Mouse (Mus musculus): ENCODE measurements around the gene Tmem121b. TPM values are rescaled to one million over a fixed set of nuclear protein-coding genes. Genes with fewer than 3 reads are reported as not detected.

Tmem121b gene
- total and polyA plus RNA-seq, 3 experiments, result not detected

- peaks cover 26% of the 10 kb centered on the region for H3K27me3 ChIP-seq (replicated peaks)
- H3K9me3 ChIP-seq (replicated peaks; ENCODE audit: low read length), result peaks cover 11% of the 10 kb centered on the region
- no peak overlapping the region for H3K4me2 ChIP-seq (ENCODE audit: insufficient read depth, low read depth, poor library complexity, severe bottlenecking)
- no peaks in the 10 kb centered on the region for H3K79me2 ChIP-seq (replicated peaks; ENCODE audit: control insufficient read depth, extremely low read depth, insufficient read depth, poor library complexity, severe bottlenecking)
- H3K27ac ChIP-seq (ENCODE audit: insufficient read depth, low read depth), result no peak overlapping the region
- no peak for TF ChIP-seq ZMIZ1 (IDR thresholded peaks at IDR 0.05; ENCODE audit: low read depth, low read length)
- no peak for TF ChIP-seq SMC3 (IDR thresholded peaks at IDR 0.05; ENCODE audit: low read depth, low read length)
- TF ChIP-seq ELF1 (IDR thresholded peaks at IDR 0.05; ENCODE audit: low read depth, low read length), result no peak
- no peak for TF ChIP-seq JUND (conservative IDR thresholded peaks at IDR 0.05; ENCODE audit: low read depth, low read length)
- no peak for TF ChIP-seq UBTF (IDR thresholded peaks at IDR 0.05; ENCODE audit: low read depth, low read length)
- no peak for TF ChIP-seq ETS1 (conservative IDR thresholded peaks at IDR 0.05; ENCODE audit: low read depth, low read length)
- no peak for TF ChIP-seq MXI1 (IDR thresholded peaks at IDR 0.05; ENCODE audit: low read depth, low read length)
- no peak for TF ChIP-seq NRF1 (IDR thresholded peaks at IDR 0.05; ENCODE audit: low read depth, low read length)
- no peak for TF ChIP-seq POLR2AphosphoS2 (IDR thresholded peaks at IDR 0.05; ENCODE audit: low read depth, low read length)
- no peak for TF ChIP-seq CHD1 (IDR thresholded peaks at IDR 0.05; ENCODE audit: low read depth, low read length)
- no peak for TF ChIP-seq ZKSCAN1 (IDR thresholded peaks at IDR 0.05; ENCODE audit: borderline replicate concordance, low read depth, low read length)
- TF ChIP-seq JUN (IDR thresholded peaks at IDR 0.05; ENCODE audit: insufficient read depth, low read depth, low read length), result no peak
- TF ChIP-seq USF2 (conservative IDR thresholded peaks at IDR 0.05; ENCODE audit: low read depth, low read length), result no peak
- TF ChIP-seq CTCF (conservative IDR thresholded peaks at IDR 0.05 in 1 of 2, IDR thresholded peaks at IDR 0.05 in 1 of 2; ENCODE audit: low read depth in 2 of 2, low read length in 2 of 2), result no peak
- TF ChIP-seq MAX (IDR thresholded peaks at IDR 0.05; ENCODE audit: low read length), result no peak
- no peak for TF ChIP-seq USF1 (IDR thresholded peaks at IDR 0.05; ENCODE audit: low read depth, low read length)
- TF ChIP-seq MYC (IDR thresholded peaks at IDR 0.05; ENCODE audit: low read depth, low read length), result no peak
- no peak for TF ChIP-seq E2F4 (IDR thresholded peaks at IDR 0.05; ENCODE audit: insufficient replicate concordance, low read depth, low read length)
- no peak overlapping the region for H3K9ac ChIP-seq (ENCODE audit: insufficient read depth, low read depth)
- H3K4me3 ChIP-seq (replicated peaks in 1 of 3; ENCODE audit: low read depth in 2 of 3, low read length in 2 of 3, poor library complexity in 1 of 3), result no peak overlapping the region
- H3K36me3 ChIP-seq (replicated peaks in 1 of 2; ENCODE audit: control insufficient read depth in 1 of 2, insufficient read depth in 1 of 2, low read length in 1 of 2), result no peaks in the 10 kb centered on the region
- peaks cover 0 to 10% of the 10 kb centered on the region in 2 experiments; a peak in 3 of 4 replicates for H3K4me1 ChIP-seq (ENCODE audit: control insufficient read depth in 1 of 2, insufficient read depth in 2 of 2)
- in situ Hi-C loops (cut with MboI; ENCODE audit: low pct_ligation_motif_present, low pct_unique_long_range_greater_than_20kb, low sequenced_read_pairs) (no loop called here), dilution Hi-C loops (cut with MboI; ENCODE audit: extremely low pct_ligation_motif_present, extremely low pct_unique_long_range_greater_than_20kb, low sequenced_read_pairs) (no loop called here)
- DNase-seq (ENCODE audit: extremely low read depth), result no peak
These were observed 1.6 kb downstream of the Tmem121b start for GRCm38 (mm10) chr6:120491862-120492498.

- no peak overlapping the region for H3K4me2 ChIP-seq (ENCODE audit: insufficient read depth, low read depth, poor library complexity, severe bottlenecking)
- no peaks in the 10 kb centered on the region for H3K36me3 ChIP-seq (replicated peaks in 1 of 2; ENCODE audit: control insufficient read depth in 1 of 2, insufficient read depth in 1 of 2, low read length in 1 of 2)
- peaks cover 26% of the 10 kb centered on the region for H3K27me3 ChIP-seq (replicated peaks)
- TF ChIP-seq ZKSCAN1 (IDR thresholded peaks at IDR 0.05; ENCODE audit: borderline replicate concordance, low read depth, low read length) (no peak), POLR2A (IDR thresholded peaks at IDR 0.05; ENCODE audit: low read depth, low read length) (no peak), MYC (IDR thresholded peaks at IDR 0.05; ENCODE audit: low read depth, low read length) (no peak), EP300 (IDR thresholded peaks at IDR 0.05; ENCODE audit: low read length) (no peak), IRF4 (IDR thresholded peaks at IDR 0.05; ENCODE audit: low read depth, low read length) (no peak), ZMIZ1 (IDR thresholded peaks at IDR 0.05; ENCODE audit: low read depth, low read length) (no peak), KAT2A (IDR thresholded peaks at IDR 0.05; ENCODE audit: insufficient replicate concordance, low read length) (no peak), JUND (conservative IDR thresholded peaks at IDR 0.05; ENCODE audit: low read depth, low read length) (no peak)
- DNase-seq (ENCODE audit: extremely low read depth), result no peak
- H3K4me3 ChIP-seq (replicated peaks in 1 of 3; ENCODE audit: low read depth in 2 of 3, low read length in 2 of 3, poor library complexity in 1 of 3), result no peak overlapping the region
- H3K79me2 ChIP-seq (replicated peaks; ENCODE audit: control insufficient read depth, extremely low read depth, insufficient read depth, poor library complexity, severe bottlenecking), result no peaks in the 10 kb centered on the region
- no peak overlapping the region for H3K27ac ChIP-seq (ENCODE audit: insufficient read depth, low read depth)
- dilution Hi-C loops (cut with MboI; ENCODE audit: extremely low pct_ligation_motif_present, extremely low pct_unique_long_range_greater_than_20kb, low sequenced_read_pairs), result no loop called here
- no peak overlapping the region for H3K9ac ChIP-seq (ENCODE audit: insufficient read depth, low read depth)
- in situ Hi-C loops (cut with MboI; ENCODE audit: low pct_ligation_motif_present, low pct_unique_long_range_greater_than_20kb, low sequenced_read_pairs), result no loop called here
- peaks cover 11% of the 10 kb centered on the region for H3K9me3 ChIP-seq (replicated peaks; ENCODE audit: low read length)
- peaks cover 0 to 13% of the 10 kb centered on the region in 2 experiments; a peak in 3 of 4 replicates for H3K4me1 ChIP-seq (ENCODE audit: control insufficient read depth in 1 of 2, insufficient read depth in 2 of 2)
These were observed 2.5 kb downstream of the Tmem121b start for GRCm38 (mm10) chr6:120491064-120491463.
